Mouse (Mus musculus) hindbrain, embryonic 13.5 days (tissue): ENCODE measurements around the gene Slc39a3. TPM values are rescaled to one million over a fixed set of nuclear protein-coding genes. Genes with fewer than 3 reads are reported as not detected.

Experiments
- ATAC-seq: fragments of 200-750 bp; cut with Nextera tagmentation; 2 replicates; pipeline ENCODE4 v1.8.0; 2017; ENCODE audit warnings: moderate TSS enrichment; ENCODE audit not compliant: low FRiP score
- H3K27ac ChIP-seq: fragments of 300-500 bp; sonication (generic); 2 replicates; pipeline ENCODE4 v1.5.1; 2015; ENCODE audit warnings: inconsistent platforms, mild to moderate bottlenecking, moderate library complexity
- H3K27me3 ChIP-seq: fragments of 300-500 bp; sonication (generic); 2 replicates; pipeline ENCODE4 v1.6.1; 2015; ENCODE audit warnings: mild to moderate bottlenecking, inconsistent platforms
- H3K36me3 ChIP-seq: fragments of 300-500 bp; sonication (generic); 2 replicates; pipeline ENCODE4 v1.6.1; 2015; ENCODE audit warnings: mild to moderate bottlenecking, inconsistent platforms
- H3K4me1 ChIP-seq: fragments of 300-500 bp; sonication (generic); replicated peaks from 2 replicates; pipeline ENCODE4 v1.6.1; 2015; ENCODE audit warnings: inconsistent platforms
- H3K4me2 ChIP-seq: fragments of 300-500 bp; sonication (generic); 2 replicates; pipeline ENCODE4 v1.6.1; 2015; ENCODE audit warnings: inconsistent platforms, mild to moderate bottlenecking, moderate library complexity
- H3K4me3 ChIP-seq: fragments of 300-500 bp; sonication (generic); 2 replicates; pipeline ENCODE4 v1.5.1; 2015; ENCODE audit warnings: mild to moderate bottlenecking, inconsistent platforms
- H3K9ac ChIP-seq: fragments of 300-500 bp; sonication (generic); 2 replicates; pipeline ENCODE4 v1.6.1; 2015; ENCODE audit warnings: mild to moderate bottlenecking, inconsistent platforms
- H3K9me3 ChIP-seq: fragments of 300-500 bp; sonication (generic); 2 replicates; pipeline ENCODE4 v1.6.1; 2016; ENCODE audit warnings: inconsistent platforms
- WGBS: fragments of 180-500 bp; shearing (Covaris S2); methylation state at CpG from one replicate; pipeline ENCODE4 v1.1.7; 2015; 5-methylcytosine and 5-hydroxymethylcytosine counted together
- polyA plus RNA-seq: library from polyadenylated mRNA; unstranded; fragments of >200 nt; fragmentation: Nextera tagmentation; extraction: Ambion mirVana; gene quantifications from 2 replicates; pipeline ENCODE4 v1.2.1, GENCODE M21; 2015

Gene Slc39a3
- polyA plus RNA-seq, 1 experiment from 2014 or later: 42.3 TPM

- ATAC-seq: no peak
- no peak overlapping the region for H3K4me3 ChIP-seq
- H3K4me2 ChIP-seq: no peak overlapping the region
- H3K36me3 ChIP-seq: no peaks in the 10 kb centered on the region
- peaks cover 69% of the 10 kb centered on the region for H3K27me3 ChIP-seq
- H3K27ac ChIP-seq: no peak overlapping the region
- H3K9me3 ChIP-seq: no peaks in the 10 kb centered on the region
- peaks cover 13% of the 10 kb centered on the region for H3K4me1 ChIP-seq
- no peak overlapping the region for H3K9ac ChIP-seq
- WGBS: 74% methylated on average over 6 of the region's 6 CpGs
Observed at GRCm38 (mm10) chr10:80986754-80987153, 50.5 kb downstream of the Slc39a3 start.

GRCm38 (mm10) chr10:80985970-80986701, 51.1 kb downstream of the Slc39a3 start:
- H3K4me3 ChIP-seq: peak overlapping the region; percentile 23
- no peaks in the 10 kb centered on the region for H3K9me3 ChIP-seq
- H3K27me3 ChIP-seq: peaks cover 68% of the 10 kb centered on the region
- H3K4me1 ChIP-seq: peaks cover 13% of the 10 kb centered on the region
- ATAC-seq: no peak
- H3K36me3 ChIP-seq: no peaks in the 10 kb centered on the region
- 38% methylated on average over 13 of the region's 13 CpGs for WGBS
- H3K27ac ChIP-seq: no peak overlapping the region
- peak overlapping the region; percentile 60 for H3K9ac ChIP-seq
- H3K4me2 ChIP-seq: peak overlapping the region; percentile 43

GRCm38 (mm10) chr10:80985241-80985969, 51.8 kb downstream of the Slc39a3 start:
- peak overlapping the region; percentile 60 for H3K9ac ChIP-seq
- H3K4me3 ChIP-seq: peak overlapping the region; percentile 23
- peaks cover 13% of the 10 kb centered on the region for H3K4me1 ChIP-seq
- H3K9me3 ChIP-seq: no peaks in the 10 kb centered on the region
- H3K27ac ChIP-seq: no peak overlapping the region
- ATAC-seq: no peak
- H3K36me3 ChIP-seq: no peaks in the 10 kb centered on the region
- peak overlapping the region; percentile 43 for H3K4me2 ChIP-seq
- H3K27me3 ChIP-seq: peaks cover 68% of the 10 kb centered on the region
- WGBS: 11% methylated on average over 37 of the region's 37 CpGs

- Histone ChIP-seq H3K27ac (no peak overlapping the region), H3K36me3 (no peaks in the 10 kb centered on the region), H3K9ac (no peak overlapping the region), H3K9me3 (no peaks in the 10 kb centered on the region), H3K4me1 (peaks cover 13% of the 10 kb centered on the region), H3K27me3 (peaks cover 65% of the 10 kb centered on the region), H3K4me2 (no peak overlapping the region), H3K4me3 (no peak overlapping the region)
- no peak for ATAC-seq
- 91% methylated on average over 12 of the region's 12 CpGs for WGBS
Observed at GRCm38 (mm10) chr10:80984223-80984622, 53.0 kb downstream of the Slc39a3 start.

- WGBS: 75% methylated on average over 4 of the region's 4 CpGs
- H3K4me3 ChIP-seq: no peak overlapping the region
- H3K9me3 ChIP-seq: no peaks in the 10 kb centered on the region
- H3K27me3 ChIP-seq: peaks cover 50% of the 10 kb centered on the region
- H3K36me3 ChIP-seq: no peaks in the 10 kb centered on the region
- H3K4me2 ChIP-seq: no peak overlapping the region
- ATAC-seq: no peak
- H3K4me1 ChIP-seq: peaks cover 9% of the 10 kb centered on the region
- no peak overlapping the region for H3K9ac ChIP-seq
- no peak overlapping the region for H3K27ac ChIP-seq
Observed at GRCm38 (mm10) chr10:80982381-80982780, 54.8 kb downstream of the Slc39a3 start.

- no peak overlapping the region for H3K4me3 ChIP-seq
- 59% methylated on average over 7 of the region's 7 CpGs for WGBS
- no peak for ATAC-seq
- H3K9ac ChIP-seq: no peak overlapping the region
- no peak overlapping the region for H3K4me2 ChIP-seq
- no peak overlapping the region for H3K27ac ChIP-seq
- H3K27me3 ChIP-seq: peaks cover 43% of the 10 kb centered on the region
- peaks cover 9% of the 10 kb centered on the region for H3K4me1 ChIP-seq
- no peaks in the 10 kb centered on the region for H3K9me3 ChIP-seq
- H3K36me3 ChIP-seq: no peaks in the 10 kb centered on the region
Observed at GRCm38 (mm10) chr10:80981564-80982112, 55.6 kb downstream of the Slc39a3 start.

Other genes with a start within 250 kb of the Slc39a3 start
- gene Sf3a2, start 239.2 kb downstream of the Slc39a3 start, polyA plus RNA-seq: 55.9 and 61.6 TPM in 2 replicates
- 128 and 132 TPM in 2 replicates for gene Plekhj1, start 238.8 kb downstream of the Slc39a3 start, polyA plus RNA-seq
- gene Amh, start 232.2 kb downstream of the Slc39a3 start, polyA plus RNA-seq: 0.22 TPM in 1 of 2 replicates, not detected in the other
- 0.56 and 0.95 TPM in 2 replicates for gene Jsrp1, start 223.9 kb downstream of the Slc39a3 start, polyA plus RNA-seq
- 1,227 and 1,240 TPM in 2 replicates for gene Oaz1, start 210.8 kb downstream of the Slc39a3 start, polyA plus RNA-seq
- gene Lingo3, start 193.4 kb downstream of the Slc39a3 start, polyA plus RNA-seq: 3.4 and 3.5 TPM in 2 replicates
- 210 and 237 TPM in 2 replicates for gene Lsm7, start 182.2 kb downstream of the Slc39a3 start, polyA plus RNA-seq
- 63.6 and 68.8 TPM in 2 replicates for gene Sppl2b, start 182.2 kb downstream of the Slc39a3 start, polyA plus RNA-seq
- gene Tmprss9, start 165.6 kb downstream of the Slc39a3 start, polyA plus RNA-seq: 0.13 and 0.17 TPM in 2 replicates
- gene Timm13, start 136.5 kb downstream of the Slc39a3 start, polyA plus RNA-seq: 333 and 336 TPM in 2 replicates
- 41.5 and 43.9 TPM in 2 replicates for gene Lmnb2, start 119.2 kb downstream of the Slc39a3 start, polyA plus RNA-seq
- gene Gadd45b, start 107.4 kb downstream of the Slc39a3 start, polyA plus RNA-seq: 8.0 and 8.1 TPM in 2 replicates
- 13.4 and 13.5 TPM in 2 replicates for gene Gng7, start 22.5 kb downstream of the Slc39a3 start, polyA plus RNA-seq
- gene Diras1, start 11.8 kb downstream of the Slc39a3 start, polyA plus RNA-seq: 37.5 and 40.2 TPM in 2 replicates
- gene Sgta, start 22.8 kb upstream of the Slc39a3 start, polyA plus RNA-seq: 292 and 304 TPM in 2 replicates
- gene Thop1, start 32.6 kb upstream of the Slc39a3 start, polyA plus RNA-seq: 45.0 and 46.9 TPM in 2 replicates
- 0.26 and 0.41 TPM in 2 replicates for gene Creb3l3, start 61.4 kb upstream of the Slc39a3 start, polyA plus RNA-seq
- 224 and 227 TPM in 2 replicates for gene Map2k2, start 68.5 kb upstream of the Slc39a3 start, polyA plus RNA-seq
- 13.2 and 13.5 TPM in 2 replicates for gene Zbtb7a, start 97.8 kb upstream of the Slc39a3 start, polyA plus RNA-seq
- 58.4 and 62.3 TPM in 2 replicates for gene Pias4, start 130.5 kb upstream of the Slc39a3 start, polyA plus RNA-seq
- 561 and 576 TPM in 2 replicates for gene Eef2, start 139.2 kb upstream of the Slc39a3 start, polyA plus RNA-seq
- 59.1 and 61.7 TPM in 2 replicates for gene Dapk3, start 145.6 kb upstream of the Slc39a3 start, polyA plus RNA-seq
- 0.13 and 0.26 TPM in 2 replicates for gene 4930442H23Rik, start 146.4 kb upstream of the Slc39a3 start, polyA plus RNA-seq
- gene Nmrk2, start 164.6 kb upstream of the Slc39a3 start, polyA plus RNA-seq: 0.09 and 0.10 TPM in 2 replicates
- gene Atcay, start 193.4 kb upstream of the Slc39a3 start, polyA plus RNA-seq: 68.1 TPM in 2 replicates
- 19.7 and 21.6 TPM in 2 replicates for gene Zfr2, start 195.7 kb upstream of the Slc39a3 start, polyA plus RNA-seq
- gene Matk, start 215.5 kb upstream of the Slc39a3 start, polyA plus RNA-seq: 16.4 and 16.9 TPM in 2 replicates
- 134 and 144 TPM in 2 replicates for gene Mrpl54, start 229.5 kb upstream of the Slc39a3 start, polyA plus RNA-seq
- gene Apba3, start 229.5 kb upstream of the Slc39a3 start, polyA plus RNA-seq: 29.7 and 30.6 TPM in 2 replicates